Mouse (Mus musculus): ENCODE measurements at regions not wholly inside any gene's neighbourhood (a gene's known extent, or its start where the extent isn't known, plus 50 kb on each side); places are given as distances from the start of the nearest gene placed in this dataset.

- TF ChIP-seq CTCF (IDR thresholded peaks at IDR 0.05; ENCODE audit: extremely low read depth, insufficient read length, insufficient replicate concordance, low read depth, low read length) (no peak), POLR2A (IDR thresholded peaks at IDR 0.05; ENCODE audit: low read depth, low read length) (no peak)
Measured at GRCm38 (mm10) chr12:7715091-7715490, 262.4 kb upstream of the Apob start.

All from small intestine, adult 2 months (tissue).